In the genomic region with DNA sequence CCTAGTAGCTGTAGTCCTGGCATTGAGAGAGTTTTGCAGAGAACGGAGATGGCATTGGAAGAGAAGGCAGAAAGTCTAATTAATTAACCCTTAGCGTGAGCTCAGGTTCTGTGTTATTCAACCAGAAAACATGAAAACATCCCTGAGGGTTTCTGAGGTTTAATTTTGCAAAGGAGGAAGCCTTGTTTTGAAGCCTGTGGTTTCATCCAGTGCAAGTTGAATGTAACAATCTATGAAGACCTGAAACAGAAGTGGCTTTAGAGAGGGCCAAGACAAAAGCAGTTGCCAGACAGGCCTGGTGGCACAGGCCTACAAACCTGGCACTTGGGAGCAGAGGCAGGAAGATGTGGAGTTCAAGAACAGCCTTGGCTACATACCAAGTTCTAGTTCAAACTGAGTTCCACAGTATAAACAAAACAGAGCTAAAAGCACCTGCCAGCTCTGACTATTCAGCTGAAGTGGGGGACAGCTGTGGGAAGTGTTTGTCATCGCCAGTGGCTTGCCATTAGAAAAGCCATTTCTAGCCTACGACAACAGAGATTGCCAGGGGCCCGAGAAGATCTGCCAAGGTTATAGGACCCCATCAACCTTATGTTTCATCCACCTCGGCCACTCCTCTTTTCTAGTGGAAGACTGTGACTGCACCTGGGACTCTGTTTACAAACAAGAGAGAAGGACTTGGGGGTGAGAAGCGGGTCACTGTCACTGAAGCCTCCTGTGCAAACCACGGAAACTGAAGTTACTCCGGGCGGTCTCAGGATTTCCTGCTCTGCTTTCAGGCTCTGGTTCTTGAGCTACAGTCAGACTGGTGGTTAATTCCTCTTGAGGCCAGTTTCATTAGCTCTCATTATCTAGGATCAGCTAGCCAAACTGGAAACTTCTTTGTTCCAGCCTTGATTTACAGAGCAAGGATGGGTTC, we compare ENCODE assay signal across 12 mouse cellular contexts. TPM values are rescaled to one million over a fixed set of nuclear protein-coding genes. Genes with fewer than 3 reads are reported as not detected.
DNase-seq lines count a peak whose midpoint lies in the region; ATAC-seq and TF ChIP-seq lines count a peak whose summit lies in the region.
"Had no signal": no experiment of that assay in that cellular context is flagged by ENCODE, and none has a peak within 500 bp of the region (broad histone marks: within the 10 kb centered on the region; RNA-seq: fewer than 3 reads in every experiment).

No protein-coding gene starts in this region.

- 59% methylated on average over 10 of the region's 10 CpGs for WGBS in heart, embryonic 16.5 days

- intact Hi-C loops in left cerebral cortex, postnatal 25 days (cut with DNase I), result no loop called here

- H3K4me3 ChIP-seq in heart, embryonic 16.5 days (ENCODE audit: low read length), result no peak overlapping the region
- H3K4me3 ChIP-seq in myocyte, result no peak overlapping the region
- H3K4me3 ChIP-seq: forebrain, embryonic 12.5 days; hindbrain, embryonic 15.5 days; megakaryocyte, embryonic 14.5 days had no signal

- H3K36me3 ChIP-seq in heart, embryonic 16.5 days (ENCODE audit: control insufficient read depth, insufficient read depth), result peaks cover 22% of the 10 kb centered on the region
- no peaks in the 10 kb centered on the region for H3K36me3 ChIP-seq in myocyte (ENCODE audit: control insufficient read depth, insufficient read depth)
- H3K36me3 ChIP-seq: forebrain, embryonic 12.5 days; hindbrain, embryonic 15.5 days had no signal

- no peak overlapping the region for H3ac ChIP-seq in myocyte (ENCODE audit: control insufficient read depth, insufficient read length)

- H3K4me2 ChIP-seq in heart, embryonic 16.5 days (ENCODE audit: low read depth, low read length), result no peak overlapping the region
- no peak overlapping the region for H3K4me2 ChIP-seq in myocyte (ENCODE audit: low read depth)
- H3K4me2 ChIP-seq: forebrain, embryonic 12.5 days; hindbrain, embryonic 15.5 days had no signal

- no peak overlapping the region for H3K9ac ChIP-seq in heart, embryonic 16.5 days (ENCODE audit: low read length)
- H3K9ac ChIP-seq: forebrain, embryonic 12.5 days; hindbrain, embryonic 15.5 days had no signal

- H3K4me1 ChIP-seq in heart, embryonic 16.5 days (ENCODE audit: control insufficient read depth, insufficient read depth, low read length), result peaks cover 6% of the 10 kb centered on the region
- H3K4me1 ChIP-seq: forebrain, embryonic 12.5 days; hindbrain, embryonic 15.5 days had no signal

- no peaks in the 10 kb centered on the region; the same call in 1 of the 2 replicates for H3K9me3 ChIP-seq in heart, embryonic 16.5 days (replicated peaks; ENCODE audit: control insufficient read depth, low read length)
- H3K9me3 ChIP-seq: forebrain, embryonic 12.5 days; hindbrain, embryonic 15.5 days; megakaryocyte, embryonic 14.5 days had no signal

- TF ChIP-seq POLR2A in myocyte (IDR thresholded peaks at IDR 0.05; ENCODE audit: insufficient read length, low read depth), result no peak

- H3K27ac ChIP-seq in heart, embryonic 16.5 days (ENCODE audit: low read length), result peak overlapping the region; percentile 49
- H3K27ac ChIP-seq: forebrain, embryonic 12.5 days; hindbrain, embryonic 15.5 days had no signal

- H3K27me3 ChIP-seq in heart, embryonic 16.5 days (ENCODE audit: control insufficient read depth, insufficient read depth, low read length), result no peaks in the 10 kb centered on the region
- no peaks in the 10 kb centered on the region for H3K27me3 ChIP-seq in myocyte (ENCODE audit: control insufficient read depth, insufficient read depth, insufficient read length)
- H3K27me3 ChIP-seq: forebrain, embryonic 12.5 days; hindbrain, embryonic 15.5 days; megakaryocyte, embryonic 14.5 days had no signal

- ATAC-seq in heart, embryonic 16.5 days (replicated peaks; ENCODE audit: extremely low read depth, insufficient read depth, low FRiP score), result no peak

- DNase-seq in heart, adult 18-20 months, result peak; percentile 46 to 55
- DNase-seq in heart, postnatal 4 days, result no peak
- peak; percentile 43 to 45 for DNase-seq in B cell, adult 2 months
- DNase-seq in right cerebral cortex, postnatal 10 days (ENCODE audit: low spot score in 2 of 2), result no peak
- no peak for DNase-seq in right cerebral cortex, postnatal 25 days
- no peak for DNase-seq in left cerebral cortex, postnatal 25 days (ENCODE audit: low spot score in 2 of 2)
- DNase-seq: adrenal gland, adult 2 months had no signal

- H3K79me2 ChIP-seq in myocyte (ENCODE audit: control insufficient read depth, insufficient read depth), result no peaks in the 10 kb centered on the region

TF ChIP-seq in myocyte, 11 proteins besides CTCF, POLR2A, EP300 and RAD21:
- TF ChIP-seq USF1 (IDR thresholded peaks at IDR 0.05; ENCODE audit: low read depth), result no peak
- no peak for TF ChIP-seq POLR2AphosphoS2 (IDR thresholded peaks at IDR 0.05; ENCODE audit: insufficient read length, low read depth)
- no peak for TF ChIP-seq MAX (IDR thresholded peaks at IDR 0.05; ENCODE audit: low read depth)
- TF ChIP-seq REST (IDR thresholded peaks at IDR 0.05; ENCODE audit: insufficient read depth, insufficient read length), result no peak
- TF ChIP-seq TCF12 (IDR thresholded peaks at IDR 0.05; ENCODE audit: insufficient read depth, poor library complexity, severe bottlenecking), result no peak
- TF ChIP-seq E2F4 (IDR thresholded peaks at IDR 0.05; ENCODE audit: insufficient read depth), result no peak
- peak in 2 of 3 experiments; percentile 43 to 63 for TF ChIP-seq MYOG (IDR thresholded peaks at IDR 0.05; ENCODE audit: control insufficient read depth in 1 of 3, insufficient read depth in 1 of 3, insufficient read length in 2 of 3, low read depth in 2 of 3)
- TF ChIP-seq CEBPB (IDR thresholded peaks at IDR 0.05; ENCODE audit: insufficient read depth, poor library complexity, severe bottlenecking), result no peak
- TF ChIP-seq SRF (IDR thresholded peaks at IDR 0.05; ENCODE audit: control insufficient read depth, insufficient read length, low read depth), result no peak
- TF ChIP-seq TCF3 (IDR thresholded peaks at IDR 0.05; ENCODE audit: insufficient read length, low read depth), result no peak
- TF ChIP-seq MYOD1 (IDR thresholded peaks at IDR 0.05; ENCODE audit: control insufficient read depth in 1 of 3, insufficient read length in 2 of 3, low read depth in 2 of 3), result peak in 2 of 3 experiments; percentile 25 to 65

RNA-seq across cellular contexts. Expression of a gene that starts 26.0 kb away (rescaled TPM):
- 10 to 100 TPM in 1 of 2 experiments, 1 to 10 TPM in 1; 8.9 to 10.6 TPM for total RNA-seq in heart, adult 18-20 months (2021)
- 10 to 100 TPM; 12.0 to 12.8 TPM for total RNA-seq in heart, postnatal 4 days (2021)
- 8.5 and 9.5 TPM in 2 replicates for polyA plus RNA-seq in heart, embryonic 16.5 days (2015; fragmentation: Nextera tagmentation; extraction: Ambion mirVana)
- 2.0 TPM for polyA plus RNA-seq in myocyte (2012; fragmentation: generic; extraction: Trizol)
- 10 to 100 TPM; 31.2 to 31.6 TPM for total RNA-seq in left cerebral cortex, postnatal 25 days (2021)

Comparison
In these comparisons a context has a peak if more than half of its experiments do, and no peak if none do; other contexts are left out.
1. DNase-seq: peak in heart, adult 18-20 months (2 of 2) and B cell, adult 2 months (2 of 2); none in heart, postnatal 4 days (single experiment), right cerebral cortex, postnatal 10 days (0 of 2), right cerebral cortex, postnatal 25 days (single experiment) and left cerebral cortex, postnatal 25 days (0 of 2).